Mouse (Mus musculus) forelimb bud, embryonic 11.5 days (tissue): ENCODE data around the gene Rad51b.
A peak's percentile ranks its signal among the peaks of the same experiment; 100 is the strongest.

Source experiments
- DNase-seq: peaks from one replicate; pipeline ENCODE4 v3.0.0-alpha.2; 2012; ENCODE audit warnings: low read depth, low spot score

Rad51b gene

DNA sequence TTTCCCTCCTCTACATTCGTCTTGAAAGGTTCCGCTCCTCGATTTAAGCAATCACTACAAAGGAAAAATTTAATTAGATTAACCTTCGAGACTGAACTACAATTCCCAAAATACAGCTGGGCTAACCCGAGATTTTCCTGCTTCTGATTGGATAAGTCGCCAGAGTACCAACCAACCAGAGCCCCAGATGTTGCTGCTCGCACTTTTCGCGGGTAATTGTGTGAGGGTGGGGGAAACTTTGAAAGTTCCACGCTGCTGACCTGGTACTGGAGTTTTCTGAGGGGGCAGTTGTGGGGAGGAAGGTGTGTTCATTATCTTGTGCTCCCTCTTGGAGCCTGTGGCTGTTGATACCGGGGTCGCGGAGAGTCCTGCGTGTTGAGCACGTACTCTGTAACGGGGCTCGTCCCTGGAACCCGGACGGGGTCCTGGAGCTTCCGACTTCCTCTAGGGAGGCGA lies at the start of gene Rad51b:
Gene Rad51b (plus strand): TSS at position 162 of the 456 bp plus-strand sequence.
- DNase-seq = peak; percentile 91

DNA sequence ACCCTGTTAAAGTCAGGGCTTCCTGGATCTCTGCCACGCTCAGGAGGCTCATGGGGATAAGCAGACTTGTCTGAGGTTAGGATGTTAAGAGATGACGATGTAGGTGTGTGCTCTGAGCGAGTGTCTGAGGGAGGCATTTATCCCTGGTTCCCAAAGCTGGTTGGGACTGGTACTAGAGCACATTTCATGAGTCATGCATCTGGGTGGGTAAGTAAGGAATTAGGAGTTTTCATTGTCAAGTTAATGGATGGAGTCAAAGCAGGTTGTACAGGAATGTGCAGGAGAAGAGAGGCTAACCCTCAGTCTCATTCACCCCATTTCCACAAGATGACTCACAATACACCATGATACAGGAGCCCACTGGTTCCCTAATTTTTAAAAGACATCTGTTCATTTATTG lies 49.0 kb upstream of the Rad51b start:
- DNase-seq = no peak

DNA sequence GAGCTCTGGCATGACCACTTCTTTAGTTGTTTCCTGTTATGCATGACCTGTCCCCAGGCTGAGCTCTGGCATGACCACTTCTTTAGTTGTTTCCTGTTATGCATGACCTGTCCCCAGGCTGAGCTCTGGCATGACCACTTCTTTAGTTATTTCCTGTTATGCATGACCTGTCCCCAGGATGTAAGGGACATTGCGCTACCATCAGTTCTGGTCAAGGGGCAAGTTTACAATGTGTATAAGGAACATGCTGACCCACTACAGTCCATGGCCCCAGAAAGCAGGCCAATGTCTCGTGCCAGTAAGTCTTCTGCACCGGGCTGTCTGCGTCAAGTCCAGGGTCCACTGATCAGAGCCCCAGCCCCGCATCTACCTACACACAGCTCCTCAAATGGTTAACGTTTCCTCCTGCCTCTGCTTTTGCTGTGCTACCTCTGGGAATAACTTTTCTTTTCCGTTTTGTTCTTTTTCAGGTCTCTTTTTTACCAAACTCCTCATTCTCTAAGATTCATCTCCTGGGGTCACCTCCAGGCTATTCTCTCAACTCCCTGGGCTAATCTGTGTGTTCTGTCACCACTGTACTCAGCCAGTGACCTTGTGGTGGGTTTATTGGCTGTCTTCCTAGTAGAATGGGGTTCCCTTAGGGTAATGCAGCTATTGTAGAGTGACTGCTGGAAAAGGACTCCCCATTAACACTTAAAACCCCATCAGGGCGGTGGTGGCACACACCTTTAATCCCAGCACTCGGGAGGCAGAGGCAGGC lies 43.6 kb upstream of the Rad51b start:
- no peak for DNase-seq

DNA sequence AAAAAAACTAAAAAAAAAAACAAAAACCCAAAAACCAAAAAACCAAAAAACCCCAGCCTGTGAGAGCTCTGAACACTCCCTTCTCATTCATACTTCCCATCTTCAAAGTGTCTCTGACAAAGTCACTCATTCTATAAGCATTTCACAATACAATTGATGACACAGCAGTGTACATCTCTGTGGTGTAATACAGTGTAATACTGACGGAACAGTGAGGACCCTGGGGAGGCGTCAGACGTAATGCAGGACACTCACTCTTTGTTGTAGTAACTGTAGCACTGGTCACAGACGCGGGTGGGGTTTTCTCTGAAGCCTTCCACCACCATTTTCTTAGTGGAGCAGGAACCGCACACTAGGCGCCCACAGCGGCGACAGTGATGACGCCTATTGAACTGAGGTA lies 42.1 kb upstream of the Rad51b start:
- DNase-seq = no peak

DNA sequence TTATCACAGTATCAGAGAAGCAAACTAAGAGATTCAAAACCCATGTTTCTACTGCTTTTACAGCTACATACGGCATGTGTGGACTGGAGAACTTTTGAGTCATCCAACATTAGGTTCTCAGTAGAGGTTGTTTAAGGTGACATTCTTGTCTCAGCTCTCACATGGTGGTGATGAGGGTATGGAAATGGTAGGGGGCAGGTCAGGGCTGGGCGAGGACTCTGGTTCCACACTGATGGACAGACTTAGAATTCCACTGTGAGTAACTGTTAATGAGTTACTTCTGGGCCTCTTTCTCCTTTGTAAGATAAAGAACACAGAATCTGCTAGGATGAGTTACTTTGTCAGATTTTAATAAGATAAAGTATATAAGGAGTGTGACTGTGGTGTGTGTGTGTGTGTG lies 36.9 kb upstream of the Rad51b start:
- no peak for DNase-seq

DNA sequence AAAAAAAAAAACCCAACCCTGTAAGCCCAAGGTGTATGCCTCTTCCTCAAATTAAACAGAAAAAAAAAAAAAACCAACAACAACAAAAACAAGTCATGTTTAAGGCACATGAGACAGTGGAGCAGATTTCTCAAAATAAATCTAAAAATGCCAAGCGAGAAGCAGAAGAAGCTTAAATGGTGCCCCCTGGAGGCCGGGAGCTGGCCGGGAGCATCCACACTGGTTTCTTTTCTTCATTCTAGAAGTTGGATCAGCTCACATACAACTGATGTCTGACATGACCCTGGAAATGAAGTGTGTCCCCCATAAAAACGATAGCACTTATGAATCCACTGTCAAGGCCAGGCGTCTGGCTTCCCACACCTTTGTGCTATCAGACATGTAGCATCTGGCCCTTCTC lies 36.0 kb upstream of the Rad51b start:
- DNase-seq = peak; percentile 3

DNA sequence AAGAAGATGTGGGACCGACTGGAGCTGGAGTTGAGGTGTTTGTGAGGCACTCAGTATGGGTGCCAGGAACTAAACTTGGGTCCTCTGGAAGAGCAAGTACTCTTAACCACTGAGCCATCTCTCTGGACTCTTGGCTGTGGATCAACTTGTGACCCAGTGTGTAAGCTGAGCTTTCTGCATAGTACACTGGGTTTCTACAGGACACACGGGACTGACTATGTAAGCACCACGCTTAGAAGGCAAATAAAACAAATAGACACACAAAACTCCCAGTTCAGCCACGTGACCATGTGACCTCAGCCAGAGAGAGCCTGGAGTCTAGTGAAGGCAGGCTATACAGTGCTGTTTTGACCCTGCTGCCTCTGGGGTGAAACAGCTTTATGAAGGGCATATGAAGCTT lies 24.5 kb upstream of the Rad51b start:
- DNase-seq = no peak

DNA sequence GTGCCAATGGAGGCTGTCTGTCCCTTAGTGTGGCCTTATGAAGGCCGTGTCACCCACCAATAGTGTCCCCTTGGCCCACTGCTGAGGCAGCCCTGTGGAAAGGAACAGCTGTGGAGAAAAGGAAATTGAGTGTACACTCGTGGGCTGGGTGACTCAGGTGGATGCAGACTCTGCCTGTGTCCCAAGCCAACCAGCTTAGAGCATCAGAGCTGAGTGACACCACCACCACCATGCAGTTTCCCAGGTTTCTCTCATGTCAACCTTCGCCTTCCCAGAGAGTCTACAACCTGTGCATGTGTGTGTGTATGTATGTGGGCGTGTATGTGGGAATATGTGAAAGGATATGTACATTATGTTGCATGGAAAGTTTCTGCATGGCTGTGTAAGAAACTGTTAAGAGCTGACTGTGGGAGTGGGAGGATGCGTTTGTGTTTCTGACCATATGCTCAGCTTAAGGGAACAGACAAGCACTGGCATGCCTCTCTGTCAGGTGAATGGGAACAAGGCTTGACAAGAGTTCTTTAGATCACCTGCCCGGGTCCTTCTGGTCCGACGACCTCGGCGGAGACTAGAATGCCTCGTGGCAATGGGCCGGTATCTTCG lies 17.5 kb upstream of the Rad51b start:
- no peak for DNase-seq

DNA sequence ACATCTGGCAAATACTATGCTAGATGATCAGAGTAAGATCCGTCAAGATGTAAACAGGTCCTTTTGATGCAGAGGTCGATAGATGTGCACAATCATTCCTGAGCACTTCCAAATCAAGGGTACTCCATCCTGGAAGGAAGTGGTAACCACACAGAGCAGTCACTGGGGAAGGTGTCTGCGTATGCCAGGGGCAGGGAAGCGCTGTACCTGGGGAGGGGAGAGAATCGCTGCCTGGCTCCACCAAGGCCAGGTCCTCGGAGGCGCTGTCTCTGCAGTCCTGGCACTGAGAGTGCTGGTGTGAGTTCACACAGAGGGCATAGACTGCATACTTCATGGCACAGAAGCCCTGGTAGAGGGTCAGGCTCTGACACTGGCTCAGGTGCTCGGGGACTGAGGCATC lies 14.5 kb upstream of the Rad51b start:
- no peak for DNase-seq

DNA sequence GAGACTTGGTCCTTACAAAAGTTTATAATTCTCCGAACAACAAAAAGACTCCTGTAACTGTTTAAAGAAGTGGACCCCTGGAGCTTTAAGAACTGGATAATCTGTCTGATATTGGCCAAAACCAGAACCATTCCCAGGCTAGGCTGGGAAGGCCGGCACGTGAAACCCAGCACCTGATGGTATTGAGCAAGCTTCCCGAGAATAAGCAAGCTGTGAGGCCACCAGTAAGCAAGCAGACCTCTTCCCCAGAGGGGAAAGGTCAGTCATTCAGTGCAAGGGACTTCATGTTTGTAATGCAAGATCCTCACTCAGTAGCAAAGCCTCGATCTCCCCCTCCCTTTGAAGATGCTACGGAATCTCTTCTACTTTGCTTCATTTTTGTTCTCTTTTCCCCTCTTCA lies 4.2 kb upstream of the Rad51b start:
- no peak for DNase-seq

DNA sequence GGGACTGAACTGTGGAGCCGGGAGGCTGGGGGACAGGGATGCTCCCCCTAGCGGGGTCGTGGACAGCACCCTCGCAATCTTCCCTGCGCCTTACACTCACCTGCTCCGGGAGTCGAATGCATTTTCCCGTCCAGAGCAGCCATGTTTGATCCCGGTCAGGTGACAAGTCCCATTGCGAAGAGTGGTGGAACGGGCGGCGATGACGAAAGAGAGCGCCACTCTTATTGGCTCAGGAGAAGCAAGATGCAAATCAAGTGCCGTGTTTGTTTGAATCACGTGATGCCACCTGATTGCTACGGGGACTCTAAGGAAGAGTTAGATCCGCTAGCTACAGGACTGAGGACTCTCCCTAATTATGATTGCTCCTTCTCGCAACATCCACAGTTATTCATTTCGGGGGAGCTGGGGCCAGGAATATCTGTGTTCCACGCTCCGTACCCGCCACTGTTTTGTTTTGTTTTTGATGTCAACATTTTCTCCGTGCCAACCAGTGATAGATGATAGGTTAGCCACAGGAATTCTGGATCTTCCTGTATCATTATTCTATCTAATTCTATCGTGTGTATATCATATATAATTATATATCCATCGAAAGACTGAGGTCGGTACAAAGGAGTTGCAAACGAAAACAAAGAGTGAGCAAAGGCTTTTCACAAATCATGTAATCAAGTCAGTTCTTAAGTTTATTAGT lies 811 bp upstream of the Rad51b start, which contains the start of gene Zfyve26:
Gene Zfyve26 (minus strand): TSS at position 179 of the 691 bp plus-strand sequence.
- DNase-seq = peak; percentile 96

DNA sequence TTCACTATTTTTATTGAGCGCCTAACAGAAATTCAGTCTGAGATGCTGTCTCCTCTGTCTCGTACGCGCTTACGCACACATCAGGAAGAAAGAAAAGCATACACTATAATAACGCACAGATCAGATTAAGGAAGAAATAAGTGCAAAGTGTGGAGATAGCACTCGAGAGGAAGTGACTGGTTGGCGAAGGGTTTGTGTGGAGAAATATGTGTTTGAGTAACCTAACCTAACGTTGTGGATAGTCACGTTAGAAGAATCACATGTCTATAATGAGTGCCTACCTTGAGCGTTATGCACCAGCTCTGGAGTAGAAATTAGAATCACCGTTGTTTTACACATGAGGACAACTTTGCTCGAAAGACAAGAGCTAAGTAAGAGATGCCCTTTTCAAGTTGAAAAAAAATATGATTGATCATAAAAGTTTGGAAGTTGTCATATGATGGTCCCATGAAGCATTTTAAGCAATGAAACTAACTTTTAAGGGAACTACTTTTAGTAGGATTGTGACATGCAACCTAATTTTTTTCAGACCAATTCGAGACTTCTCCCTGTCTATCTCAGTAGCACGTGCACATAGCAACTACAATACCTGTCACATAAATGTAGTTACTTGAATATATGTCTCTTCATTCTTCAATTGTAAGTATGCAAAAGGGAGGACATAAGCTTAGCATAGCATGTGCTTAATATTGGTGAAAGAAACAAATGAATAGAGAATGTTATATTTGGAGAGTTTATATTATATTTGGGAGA lies 978 bp downstream of the Rad51b start:
- no peak for DNase-seq

DNA sequence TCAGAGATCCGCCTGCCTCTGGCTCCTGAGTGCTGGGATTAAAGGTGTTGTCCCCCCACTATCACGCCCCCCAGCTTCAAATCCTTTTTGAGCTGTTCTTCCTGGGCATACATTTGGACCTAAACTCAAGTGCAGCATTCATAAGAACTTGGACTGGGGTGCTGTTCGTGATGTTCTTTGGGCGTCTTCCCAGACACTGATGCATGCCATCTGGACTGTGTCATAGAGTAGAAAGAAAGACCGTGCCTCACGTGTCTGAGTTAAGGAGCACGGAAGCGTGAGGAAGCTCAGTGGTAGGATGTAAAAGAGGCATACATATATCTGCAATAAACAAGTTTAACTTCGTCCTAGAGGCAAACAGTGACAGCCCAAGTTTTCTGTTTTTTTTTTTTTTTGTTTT lies 4.7 kb downstream of the Rad51b start:
- no peak for DNase-seq

DNA sequence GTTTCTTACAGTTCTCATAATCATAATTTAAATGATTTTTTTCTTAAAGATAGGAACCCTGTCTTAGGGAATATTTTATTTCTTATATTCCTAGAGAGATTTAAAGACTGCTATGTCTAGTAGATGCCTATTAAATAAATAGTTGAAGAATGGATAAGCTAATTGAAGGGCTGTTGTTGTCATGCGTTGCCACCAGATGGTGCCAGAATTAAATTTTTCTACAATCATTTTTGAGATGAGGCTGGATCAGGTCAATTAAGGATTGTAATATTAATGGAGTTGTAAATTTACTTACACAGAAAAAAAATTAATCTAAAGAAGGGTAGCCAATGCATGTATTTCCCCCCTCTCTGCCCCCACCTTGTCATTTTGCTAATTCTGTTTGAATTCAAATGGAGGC lies 8.0 kb downstream of the Rad51b start:
- DNase-seq = no peak

DNA sequence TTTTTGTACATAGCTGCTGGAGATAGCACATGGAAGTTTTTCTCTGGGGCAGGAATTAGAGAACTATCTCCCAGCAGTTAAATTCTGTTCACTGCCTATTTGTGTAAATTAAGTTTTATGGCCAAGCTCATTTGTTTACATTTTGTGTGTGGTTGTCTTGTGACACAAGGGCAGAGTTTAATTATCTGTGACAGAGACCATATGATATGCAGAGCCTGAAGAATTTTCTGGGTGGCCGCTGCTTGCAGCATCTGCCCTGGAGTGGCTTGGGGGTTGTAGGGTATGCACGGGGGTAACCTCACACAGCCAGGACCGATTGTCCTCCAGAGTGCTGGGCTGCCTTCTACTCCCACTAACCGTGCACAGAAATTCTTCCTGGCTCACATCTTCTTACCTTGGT lies 8.9 kb downstream of the Rad51b start:
- no peak for DNase-seq

DNA sequence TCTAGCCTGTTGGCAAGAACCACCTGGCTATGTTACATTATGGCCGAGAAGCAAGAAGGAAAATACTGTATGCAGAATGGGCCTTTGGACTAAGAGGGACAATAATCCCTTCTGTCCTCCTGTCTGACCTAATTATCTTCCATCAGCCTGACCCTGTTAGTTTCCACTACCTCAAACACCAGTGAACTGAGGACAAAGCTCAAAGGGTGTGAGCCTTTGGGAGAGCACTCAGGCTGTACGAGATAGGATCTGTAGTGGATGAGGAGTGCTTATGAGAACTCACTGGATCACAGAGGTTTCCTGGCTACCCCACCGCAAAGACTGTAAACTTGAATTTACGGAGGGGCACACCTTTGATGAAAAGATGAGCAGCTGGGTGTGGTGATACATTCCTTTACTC lies 16.6 kb downstream of the Rad51b start:
- DNase-seq = no peak

DNA sequence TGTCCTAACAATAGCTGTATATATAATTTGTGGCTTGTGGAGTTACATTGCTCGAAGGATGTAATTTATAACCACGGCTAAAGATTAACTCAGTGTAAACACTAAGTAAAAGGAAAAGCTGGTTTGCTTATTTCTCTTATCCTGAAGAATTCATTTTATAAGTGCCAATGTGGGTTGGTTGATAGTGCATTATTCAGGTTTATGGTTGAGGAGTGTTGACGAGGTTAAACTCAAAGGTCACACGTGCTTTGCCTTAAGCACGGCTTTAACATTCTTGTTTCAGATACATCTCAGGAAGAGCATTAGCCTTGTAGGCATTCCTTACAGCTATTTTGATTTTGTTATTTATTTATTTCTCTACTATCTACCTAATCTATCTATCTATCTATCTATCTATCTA lies 20.3 kb downstream of the Rad51b start:
- DNase-seq = no peak

DNA sequence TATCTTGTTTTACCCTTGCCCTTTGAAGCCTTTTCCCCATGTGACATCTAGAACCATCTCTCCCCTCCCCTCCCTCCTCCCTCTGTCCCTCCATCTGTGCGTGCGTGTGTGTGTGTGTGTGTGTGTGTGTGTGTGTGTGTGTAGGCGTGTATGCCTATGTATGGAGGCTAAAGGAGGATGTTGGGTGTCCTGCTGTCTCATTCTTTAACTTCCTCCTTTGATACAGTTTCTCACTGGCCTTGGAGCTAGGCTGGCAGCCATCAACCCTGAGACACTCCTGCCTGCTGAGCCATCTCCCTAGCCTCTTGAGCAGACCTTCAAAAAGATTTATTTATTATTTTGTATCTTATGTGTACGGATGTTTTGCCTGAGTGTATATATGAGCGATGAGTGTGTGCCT lies 23.8 kb downstream of the Rad51b start:
- no peak for DNase-seq

DNA sequence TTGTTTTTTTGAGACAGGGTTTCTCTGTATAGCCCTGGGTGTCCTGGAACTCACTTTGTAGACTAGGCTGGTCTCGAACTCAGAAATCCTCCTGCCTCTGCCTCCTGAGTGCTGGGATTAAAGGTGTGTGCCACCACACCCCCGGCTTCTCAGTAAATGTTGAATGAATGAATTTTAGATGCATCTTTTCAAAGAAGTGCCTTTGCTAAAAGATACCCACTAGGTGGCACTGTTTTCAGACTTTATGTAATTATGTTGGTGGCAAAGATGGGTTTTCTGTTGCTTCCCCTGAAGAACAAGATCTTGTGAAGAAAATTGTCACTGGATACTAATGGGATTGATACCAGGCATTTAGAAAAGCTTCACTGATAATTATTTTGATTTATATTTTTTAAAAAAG lies 25.5 kb downstream of the Rad51b start:
- DNase-seq = peak; percentile 28

DNA sequence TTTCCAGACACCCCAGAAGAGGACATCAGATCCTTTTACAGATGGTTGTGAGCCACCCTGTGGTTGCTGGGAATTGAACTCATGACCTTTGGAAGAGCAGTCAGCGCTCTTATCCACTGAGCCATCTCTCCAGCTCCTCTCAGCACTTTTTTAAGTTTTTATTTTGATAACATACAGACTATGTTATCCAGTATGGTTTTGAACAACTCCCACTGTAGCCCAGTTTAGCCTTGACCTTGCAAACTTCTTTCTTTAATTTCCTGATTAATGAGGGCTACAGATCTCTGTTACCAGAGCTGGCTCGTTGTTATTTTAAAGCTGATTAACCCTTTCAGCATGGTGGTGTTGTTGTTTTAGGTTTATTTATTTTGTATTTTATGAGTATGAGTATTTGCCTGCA lies 29.2 kb downstream of the Rad51b start:
- DNase-seq = no peak

DNA sequence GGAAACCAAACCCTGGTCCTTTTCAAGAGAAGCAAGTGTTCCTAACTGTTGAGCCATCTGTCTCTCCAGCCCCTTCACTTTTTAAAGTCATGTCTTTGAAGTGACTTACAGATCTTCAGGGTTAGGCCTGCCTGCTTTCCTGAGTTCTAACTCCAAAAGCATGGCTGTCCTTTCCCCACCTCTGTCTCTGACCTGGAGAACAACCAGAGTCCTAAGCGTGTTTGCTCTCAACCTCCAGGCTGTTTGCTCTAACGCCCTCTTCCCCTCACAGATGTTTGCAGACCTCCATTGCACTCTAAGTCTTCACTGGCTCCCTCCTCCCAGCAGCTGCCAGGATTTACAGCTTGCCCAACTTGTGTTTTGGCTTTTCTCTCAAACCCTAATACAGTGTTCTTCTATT lies 29.7 kb downstream of the Rad51b start:
- DNase-seq = no peak

DNA sequence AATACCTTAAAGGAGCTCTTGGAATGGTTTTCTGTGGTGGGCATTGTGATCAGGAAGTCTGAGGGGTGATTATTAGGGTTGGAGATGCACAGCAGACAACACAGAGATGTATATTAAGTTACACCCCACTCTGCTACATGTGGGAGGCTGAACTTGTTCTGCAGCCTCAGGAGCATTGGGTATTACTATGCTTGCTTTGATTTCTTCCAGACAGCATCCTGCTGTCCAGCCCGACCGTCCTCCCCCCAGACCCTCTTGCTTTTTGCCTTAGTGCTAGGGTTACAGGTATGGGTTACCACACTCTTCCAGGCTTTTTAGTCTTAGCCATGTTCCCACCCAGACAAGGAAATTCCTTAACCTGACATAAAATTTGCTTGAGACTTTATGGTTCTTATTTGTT lies 30.8 kb downstream of the Rad51b start:
- no peak for DNase-seq
